Mouse (Mus musculus) frontal cortex, adult 2 months (tissue): ENCODE data around the gene Dok4. TPM values are rescaled to one million over a fixed set of nuclear protein-coding genes. Genes with fewer than 3 reads are reported as not detected.
"Not testable (repeated sequence)": the region's sequence is repeated elsewhere in the genome, so short reads cannot be mapped to it uniquely, and the experiment has no call there.

ENCODE experiments used
- DNase-seq, 2 experiments: peaks; one replicate each; pipeline ENCODE4 v3.0.0; 2022; ENCODE audit warnings: low spot score in 1 of 2; ENCODE audit errors: extremely low spot score in 1 of 2
- polyA plus RNA-seq: library from polyadenylated mRNA; depleted of rRNA; stranded (reverse); fragments of >200 nt; gene quantifications from 2 replicates; pipeline ENCODE4 v1.2.3, GENCODE M21; 2012

The Dok4 gene
- polyA plus RNA-seq, 1 experiment = 21.0 TPM

- DNase-seq = not testable (repeated sequence)
These were observed 21.4 kb downstream of the Dok4 start for GRCm38 (mm10) chr8:94854761-94855160.

- DNase-seq = no peak
These were observed 26.1 kb downstream of the Dok4 start for GRCm38 (mm10) chr8:94850049-94850448.

- no peak for DNase-seq
These were observed 34.9 kb downstream of the Dok4 start for GRCm38 (mm10) chr8:94841183-94841582.

- DNase-seq = peak; percentile 44 to 78
These were observed 37.5 kb downstream of the Dok4 start for GRCm38 (mm10) chr8:94838600-94838999.

- peak; percentile 90 to 94 for DNase-seq
These were observed 38.2 kb downstream of the Dok4 start, which contains the start of the genes Coq9 and Ciapin1 for GRCm38 (mm10) chr8:94837662-94838574. Gene Coq9, plus strand, starts transcription at chr8:94838321. Gene Ciapin1, minus strand, starts transcription at chr8:94838358.

- no peak for DNase-seq
These were observed 39.5 kb downstream of the Dok4 start for GRCm38 (mm10) chr8:94836456-94837240.

GRCm38 (mm10) chr8:94835751-94836150 lies 40.4 kb downstream of the Dok4 start:
- DNase-seq = not testable (repeated sequence)

GRCm38 (mm10) chr8:94833901-94834405 lies 42.2 kb downstream of the Dok4 start:
- not testable (repeated sequence) for DNase-seq

- DNase-seq = no peak
These were observed 47.8 kb downstream of the Dok4 start for GRCm38 (mm10) chr8:94828284-94828683.

- DNase-seq = no peak
These were observed 49.9 kb downstream of the Dok4 start for GRCm38 (mm10) chr8:94826210-94826609.

GRCm38 (mm10) chr8:94825170-94825569 lies 51.0 kb downstream of the Dok4 start:
- no peak for DNase-seq

- peak in 1 of 2 experiments; percentile 74 for DNase-seq
These were observed 53.2 kb downstream of the Dok4 start for GRCm38 (mm10) chr8:94822637-94823560.

- DNase-seq = no peak
These were observed 54.7 kb downstream of the Dok4 start for GRCm38 (mm10) chr8:94821381-94821780.

GRCm38 (mm10) chr8:94820553-94820952 lies 55.6 kb downstream of the Dok4 start:
- DNase-seq = no peak

GRCm38 (mm10) chr8:94819671-94820179 lies 56.4 kb downstream of the Dok4 start:
- DNase-seq = no peak

GRCm38 (mm10) chr8:94817933-94818332 lies 58.2 kb downstream of the Dok4 start:
- DNase-seq = no peak

GRCm38 (mm10) chr8:94814556-94814955 lies 61.6 kb downstream of the Dok4 start:
- peak in 1 of 2 experiments; percentile 62 for DNase-seq
